Mouse (Mus musculus) E14TG2a.4 (cell line): ENCODE results near the gene Has1.

Source experiments
- CTCF ChIP-seq: conservative IDR thresholded peaks from 2 replicates; pipeline ENCODE4 v1.5.1; 2014; ENCODE audit warnings: low read length
- NANOG ChIP-seq: IDR thresholded peaks from 2 replicates; pipeline ENCODE4 v1.6.1; 2014; ENCODE audit warnings: borderline replicate concordance, low read length, mixed read lengths

DNA sequence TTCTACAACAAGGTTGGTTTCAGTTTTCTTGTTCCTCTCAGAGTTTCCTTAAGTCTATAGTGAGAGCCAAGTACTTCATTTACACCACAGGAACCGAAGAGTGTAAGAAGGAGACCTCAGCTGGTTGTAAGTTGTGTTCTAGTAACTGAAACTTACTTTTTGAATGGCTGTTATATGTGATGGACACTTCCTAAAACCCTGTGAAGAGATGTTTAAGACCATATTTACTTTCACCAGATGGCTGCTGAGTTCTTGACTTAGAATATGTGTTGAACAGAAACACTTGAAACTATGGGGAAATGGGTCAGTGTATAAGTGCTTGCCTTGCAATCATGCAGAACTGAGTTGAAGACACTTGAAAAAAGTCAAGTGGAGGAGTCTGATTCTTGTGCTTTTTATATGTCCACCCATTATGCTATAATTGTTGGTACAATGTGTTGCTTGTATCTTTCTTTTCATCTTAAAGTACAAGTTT, 32.8 kb upstream of the Has1 start, which contains the start of the genes Fpr2 and Fpr3:
- TF ChIP-seq CTCF = no peak
- no peak for TF ChIP-seq NANOG
